Mouse (Mus musculus) kidney, adult 10 weeks (tissue): ENCODE data around the gene Uchl4. TPM values are rescaled to one million over a fixed set of nuclear protein-coding genes. Genes with fewer than 3 reads are reported as not detected.

Experiments used
- polyA plus RNA-seq: library from polyadenylated mRNA; stranded (reverse); fragments of 350-450 nt; fragmentation: Illumina TruSeq; extraction: RNeasy Lipid Tissue Mini Kit (QIAGEN cat#74804); gene quantifications from one replicate; pipeline ENCODE4 v1.2.3, GENCODE M21; 2014; ENCODE audit warnings: low read depth, low replicate concordance

The Uchl4 gene
- not detected for polyA plus RNA-seq

DNA sequence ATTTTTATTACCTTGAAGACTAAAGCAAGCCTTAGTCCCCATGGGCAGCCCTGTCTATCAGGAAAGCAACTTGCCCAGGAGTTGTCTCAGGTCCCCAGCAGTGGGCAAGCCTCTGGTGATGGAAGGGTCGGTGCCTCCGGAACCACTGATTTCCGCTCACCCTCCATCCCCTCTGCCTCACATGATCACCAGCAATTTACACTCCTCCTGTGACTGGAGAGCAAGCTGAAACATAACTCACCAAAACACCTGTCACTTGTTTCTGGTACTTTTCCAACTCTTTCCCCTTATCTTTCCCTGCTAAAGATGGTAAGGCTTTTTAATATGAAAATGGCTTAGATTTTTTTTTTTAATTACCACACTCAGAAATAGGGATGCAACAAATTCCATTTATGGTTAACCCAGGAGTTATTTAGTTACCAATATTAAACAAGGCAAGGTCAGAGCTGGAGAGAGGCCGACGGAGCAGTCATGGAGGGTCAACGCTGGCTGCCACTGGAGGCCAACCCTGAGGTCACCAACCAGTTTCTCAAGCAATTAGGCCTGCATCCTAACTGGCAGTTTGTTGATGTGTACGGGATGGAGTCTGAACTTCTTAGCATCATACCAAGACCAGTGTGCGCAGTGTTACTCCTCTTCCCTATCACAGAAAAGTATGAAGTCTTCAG is at the start of gene Uchl4:
Gene Uchl4, plus strand, starts transcription at position 434 of the 668 bp plus-strand sequence.

DNA sequence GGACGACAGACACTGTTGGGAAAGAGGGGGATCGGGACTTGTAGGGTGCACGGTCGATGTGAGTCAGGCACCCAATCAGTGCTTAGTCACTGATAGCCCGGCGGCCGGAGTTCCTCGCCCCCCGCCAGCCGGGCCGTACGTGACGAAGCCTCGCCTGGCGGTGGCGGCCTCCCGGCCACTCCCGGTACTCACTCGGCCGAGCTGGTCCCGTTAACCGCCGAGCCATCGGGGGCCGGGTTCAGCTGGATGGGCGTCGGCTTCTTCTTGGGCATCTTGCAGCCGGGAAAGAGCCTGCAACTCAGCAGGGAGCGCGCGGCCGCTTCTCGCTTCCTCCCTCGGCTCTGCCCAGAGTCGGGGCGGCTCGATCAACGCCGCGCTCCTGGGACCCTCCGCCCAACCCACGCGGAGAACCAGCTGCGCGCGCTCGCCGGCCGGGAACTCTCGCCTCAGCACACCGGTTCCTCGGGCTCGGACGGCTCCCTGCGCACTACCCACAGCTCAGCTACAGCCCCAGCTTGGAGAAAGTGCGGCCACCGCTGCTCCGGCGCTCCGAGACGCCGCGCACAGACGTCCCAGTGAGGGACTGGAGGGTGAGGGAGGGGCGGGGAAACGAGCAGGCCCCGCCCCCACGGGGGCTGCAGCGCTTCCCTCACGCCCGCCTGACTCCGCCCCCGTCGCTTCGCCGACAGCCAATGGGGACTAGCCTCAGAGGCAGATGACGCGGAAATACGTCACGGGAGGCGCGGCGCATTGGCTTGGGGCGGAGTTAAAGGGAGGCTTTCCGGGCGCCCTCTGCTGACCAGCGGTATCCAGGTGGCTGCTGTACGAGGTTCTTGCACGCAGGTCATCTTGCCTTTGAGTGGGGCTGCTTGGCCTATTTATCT is 18.3 kb downstream of the Uchl4 start, which contains the start of gene Map2k1:
Gene Map2k1, minus strand, starts transcription at position 611 of the 884 bp plus-strand sequence.

DNA sequence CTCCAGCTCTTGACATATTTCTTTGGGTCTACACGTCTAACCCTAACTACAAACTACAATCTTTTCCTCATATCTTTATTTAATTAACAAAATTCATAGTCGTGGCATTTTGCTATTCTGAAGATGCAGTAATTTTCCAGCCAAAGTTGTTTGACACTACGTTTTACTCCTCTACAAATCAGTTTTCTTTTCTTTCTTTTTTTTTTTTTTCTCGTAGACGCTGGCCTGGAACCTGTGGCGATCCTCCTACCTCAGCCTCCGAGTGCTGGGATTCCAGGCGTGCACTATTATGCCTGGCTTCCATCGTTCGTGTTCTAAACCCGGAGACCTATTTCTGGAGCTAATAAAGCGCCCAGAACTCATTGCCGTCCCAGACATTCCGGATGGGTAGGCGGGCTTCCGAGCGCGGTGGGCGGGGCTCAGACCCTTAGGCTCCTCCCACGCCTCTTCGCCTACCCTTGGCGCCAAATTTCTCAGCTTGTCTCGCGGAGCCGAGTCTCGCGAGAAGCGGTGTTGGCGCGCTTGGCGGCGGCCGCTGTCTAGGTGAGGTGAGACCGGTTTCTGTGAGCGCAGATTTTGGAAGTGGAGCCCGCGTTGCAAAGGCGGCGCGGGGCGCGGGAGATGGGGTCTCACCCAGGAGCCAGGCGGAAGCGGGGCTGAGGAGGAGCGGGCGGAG is 46.2 kb downstream of the Uchl4 start, which contains the start of gene Tipin:
Gene Tipin, plus strand, starts transcription at position 477 of the 676 bp plus-strand sequence.

Other genes with a start within 250 kb of the Uchl4 start
- gene Smad6, start 213.1 kb upstream of the Uchl4 start, polyA plus RNA-seq: 2.3 TPM
- 2.1 TPM for gene Lctl, start 118.1 kb upstream of the Uchl4 start, polyA plus RNA-seq
- gene Zwilch, start 62.1 kb upstream of the Uchl4 start, polyA plus RNA-seq: 2.7 TPM
- gene Rpl4, start 61.8 kb upstream of the Uchl4 start, polyA plus RNA-seq: 340 TPM
- 96.3 TPM for gene Snapc5, start 55.9 kb upstream of the Uchl4 start, polyA plus RNA-seq
- 47.8 TPM for gene Map2k1, start 18.4 kb downstream of the Uchl4 start, polyA plus RNA-seq
- gene Tipin, start 46.4 kb downstream of the Uchl4 start, polyA plus RNA-seq: 41.5 TPM
- 17.1 TPM for gene Dis3l, start 106.1 kb downstream of the Uchl4 start, polyA plus RNA-seq
- gene Megf11, start 150.4 kb downstream of the Uchl4 start, polyA plus RNA-seq: 0.20 TPM